Mouse (Mus musculus) colon, adult 2 months (tissue): ENCODE data around the gene Saa1. TPM values are rescaled to one million over a fixed set of nuclear protein-coding genes. Genes with fewer than 3 reads are reported as not detected.

ENCODE experiments used
- polyA plus RNA-seq: library from polyadenylated mRNA; depleted of rRNA; stranded (reverse); fragments of >200 nt; gene quantifications from 2 replicates; pipeline ENCODE4 v1.2.3, GENCODE M21; 2012; rRNA removed

The Saa1 gene
- polyA plus RNA-seq: 404 and 570 TPM in 2 replicates

GRCm38 (mm10) chr7:46742880-46743279 is at the start of gene Saa1:
Gene Saa1, minus strand, starts transcription at chr7:46742980.

GRCm38 (mm10) chr7:46751490-46751889 is 8.7 kb upstream of the Saa1 start, which contains the start of gene Saa2:
Gene Saa2, plus strand, starts transcription at chr7:46751790.

GRCm38 (mm10) chr7:46732458-46732857 is 10.3 kb downstream of the Saa1 start, which contains the start of gene Saa4:
Gene Saa4, minus strand, starts transcription at chr7:46732603.

GRCm38 (mm10) chr7:46715600-46715999 is 27.2 kb downstream of the Saa1 start, which contains the start of gene Saa3:
Gene Saa3, minus strand, starts transcription at chr7:46715700.

GRCm38 (mm10) chr7:46710390-46710844 is 32.4 kb downstream of the Saa1 start, which contains the start of gene Saal1:
Gene Saal1, minus strand, starts transcription at chr7:46710680.

Other genes starting within 250 kb of the Saa1 start
- gene Sergef, start 103.2 kb downstream of the Saa1 start, polyA plus RNA-seq: 7.8 and 11.4 TPM in 2 replicates
- gene Tph1, start 70.4 kb downstream of the Saa1 start, polyA plus RNA-seq: 4.0 and 5.9 TPM in 2 replicates
- gene Saal1, start 32.3 kb downstream of the Saa1 start, polyA plus RNA-seq: 4.9 and 6.1 TPM in 2 replicates
- gene Saa3, start 27.3 kb downstream of the Saa1 start, polyA plus RNA-seq: 0.43 and 0.90 TPM in 2 replicates
- gene Saa4, start 10.4 kb downstream of the Saa1 start, polyA plus RNA-seq: 0.05 TPM in 1 of 2 replicates, not detected in the other
- 2.9 and 17.4 TPM in 2 replicates for gene Saa2, start 8.8 kb upstream of the Saa1 start, polyA plus RNA-seq
- 21.3 and 22.3 TPM in 2 replicates for gene Hps5, start 53.1 kb upstream of the Saa1 start, polyA plus RNA-seq
- gene Gtf2h1, start 53.1 kb upstream of the Saa1 start, polyA plus RNA-seq: 6.1 and 8.3 TPM in 2 replicates
- 720 and 854 TPM in 2 replicates for gene Ldha, start 98.5 kb upstream of the Saa1 start, polyA plus RNA-seq
- gene Ldhc, start 118.2 kb upstream of the Saa1 start, polyA plus RNA-seq: not detected in 2 replicates
- gene Tsg101, start 177.0 kb upstream of the Saa1 start, polyA plus RNA-seq: 67.5 and 67.9 TPM in 2 replicates
- gene Uevld, start 215.5 kb upstream of the Saa1 start, polyA plus RNA-seq: 1.8 and 2.2 TPM in 2 replicates
- not detected in 2 replicates for gene Gm9999, start 240.6 kb upstream of the Saa1 start, polyA plus RNA-seq